Comparison of ENCODE assay signal across 8 mouse cellular contexts in genomic region chr9:45905196-45905595, GRCm38 (mm10). TPM values are rescaled to one million over a fixed set of nuclear protein-coding genes. Genes with fewer than 3 reads are reported as not detected.
DNase-seq lines count a peak whose midpoint lies in the region; ATAC-seq lines count a peak whose summit lies in the region.

No protein-coding gene starts in this region.

- no peaks in the 10 kb centered on the region for H3K9me3 ChIP-seq in erythroblast, embryonic 14.5 days (ENCODE audit: control insufficient read depth, low read length)
- no peaks in the 10 kb centered on the region for H3K9me3 ChIP-seq in megakaryocyte, embryonic 14.5 days
- H3K9me3 ChIP-seq in liver, embryonic 11.5 days (ENCODE audit: control insufficient read depth, low read length), result no peaks in the 10 kb centered on the region
- H3K9me3 ChIP-seq in stomach, embryonic 16.5 days (replicated peaks; ENCODE audit: control insufficient read depth, low read length), result no peaks in the 10 kb centered on the region

- peak overlapping the region; percentile 70 for H3K4me3 ChIP-seq in erythroblast, embryonic 14.5 days (replicated peaks)
- peak overlapping the region; percentile 99 for H3K4me3 ChIP-seq in megakaryocyte, embryonic 14.5 days (replicated peaks)
- peak overlapping the region; percentile 90 for H3K4me3 ChIP-seq in liver, embryonic 11.5 days (ENCODE audit: low read depth, low read length)
- H3K4me3 ChIP-seq in stomach, embryonic 16.5 days (replicated peaks; ENCODE audit: low read length), result peak overlapping the region; percentile 73

- ATAC-seq in erythroblast, adult 5-6 weeks (replicated peaks; ENCODE audit: low FRiP score, poor library complexity, severe bottlenecking), result no peak
- no peak for ATAC-seq in megakaryocyte, adult 5-6 weeks (ENCODE audit: poor library complexity, severe bottlenecking)
- ATAC-seq in liver, embryonic 11.5 days (replicated peaks; ENCODE audit: low FRiP score), result no peak
- ATAC-seq in stomach, embryonic 16.5 days (ENCODE audit: insufficient read depth, low FRiP score), result no peak

- H3K27ac ChIP-seq in liver, embryonic 11.5 days (ENCODE audit: low read depth, low read length), result no peak overlapping the region
- H3K27ac ChIP-seq in stomach, embryonic 16.5 days (ENCODE audit: low read length), result no peak overlapping the region

- peaks cover 32% of the 10 kb centered on the region for H3K4me1 ChIP-seq in erythroblast, embryonic 14.5 days (ENCODE audit: control insufficient read depth)
- peaks cover 42% of the 10 kb centered on the region for H3K4me1 ChIP-seq in megakaryocyte, embryonic 14.5 days
- H3K4me1 ChIP-seq in liver, embryonic 11.5 days (replicated peaks; ENCODE audit: control insufficient read depth, insufficient read depth, low read length), result peaks cover 12% of the 10 kb centered on the region
- peaks cover 20% of the 10 kb centered on the region for H3K4me1 ChIP-seq in stomach, embryonic 16.5 days (ENCODE audit: control insufficient read depth, insufficient read depth, low read length)

- peaks cover 41% of the 10 kb centered on the region for H3K36me3 ChIP-seq in erythroblast, embryonic 14.5 days (ENCODE audit: control insufficient read depth)
- H3K36me3 ChIP-seq in megakaryocyte, embryonic 14.5 days (replicated peaks; ENCODE audit: low read length), result peaks cover 53% of the 10 kb centered on the region
- H3K36me3 ChIP-seq in liver, embryonic 11.5 days (ENCODE audit: control insufficient read depth, insufficient read depth, low read length), result peaks cover 9% of the 10 kb centered on the region; the same call in 1 of the 2 replicates
- peaks cover 3% of the 10 kb centered on the region; the same call in 1 of the 2 replicates for H3K36me3 ChIP-seq in stomach, embryonic 16.5 days (ENCODE audit: control insufficient read depth, insufficient read depth, low read length)

- no peaks in the 10 kb centered on the region for H3K27me3 ChIP-seq in erythroblast, embryonic 14.5 days (ENCODE audit: control insufficient read depth)
- H3K27me3 ChIP-seq in megakaryocyte, embryonic 14.5 days (replicated peaks), result no peaks in the 10 kb centered on the region
- no peaks in the 10 kb centered on the region for H3K27me3 ChIP-seq in liver, embryonic 11.5 days (replicated peaks; ENCODE audit: control insufficient read depth, insufficient read depth, low read length)
- H3K27me3 ChIP-seq in stomach, embryonic 16.5 days (ENCODE audit: control insufficient read depth, insufficient read depth, low read length), result no peaks in the 10 kb centered on the region

- H3K9ac ChIP-seq in liver, embryonic 11.5 days (ENCODE audit: low read depth, low read length), result no peak overlapping the region
- H3K9ac ChIP-seq in stomach, embryonic 16.5 days (ENCODE audit: low read length), result peak overlapping the region; percentile 97

- peak overlapping the region; percentile 79 for H3K4me2 ChIP-seq in liver, embryonic 11.5 days
- H3K4me2 ChIP-seq in stomach, embryonic 16.5 days (ENCODE audit: low read depth, low read length), result peak overlapping the region; percentile 88

- 69% methylated on average over 4 of the region's 4 CpGs for WGBS in liver, embryonic 11.5 days
- WGBS in stomach, embryonic 16.5 days, result 54% methylated on average over 4 of the region's 4 CpGs

- no peak for DNase-seq in liver, embryonic 11.5 days (ENCODE audit: low spot score)
- DNase-seq in ovary, postnatal 36 days (ENCODE audit: low spot score), result no peak
- no peak for DNase-seq in adrenal gland, adult 18-20 months (ENCODE audit: low spot score in 2 of 2)

RNA-seq across cellular contexts. Expression of gene Pcsk7, which starts 1.1 kb away (rescaled TPM):
- 0.58 and 0.82 TPM in 2 replicates for polyA plus RNA-seq in erythroblast, embryonic 14.5 days (2012)
- total RNA-seq in erythroblast, adult 5-6 weeks (2015; ENCODE audit: low replicate concordance), result 5.9 and 9.6 TPM in 2 replicates
- total RNA-seq in erythroblast, adult 5-6 weeks (2017; ENCODE audit: low replicate concordance), result 8.6 and 11.8 TPM in 2 replicates
- 6.5 and 7.7 TPM in 2 replicates for polyA plus RNA-seq in megakaryocyte, embryonic 14.5 days (2012; ENCODE audit: insufficient read depth, low replicate concordance)
- 12.1 and 15.4 TPM in 2 replicates for total RNA-seq in megakaryocyte, adult 5-6 weeks (2015)
- total RNA-seq in megakaryocyte, adult 5-6 weeks (2017), result 22.5 and 34.8 TPM in 2 replicates
- 12.2 and 13.6 TPM in 2 replicates for polyA plus RNA-seq in liver, embryonic 11.5 days (2014; fragmentation: Nextera tagmentation; extraction: Ambion mirVana)
- 25.3 and 26.9 TPM in 2 replicates for polyA plus RNA-seq in stomach, embryonic 16.5 days (2015; fragmentation: Nextera tagmentation; extraction: Ambion mirVana)
- 10 to 100 TPM; 26.2 to 27.0 TPM for total RNA-seq in adrenal gland, adult 18-20 months (2021)

RNA-seq across cellular contexts. Expression of gene Rnf214, which starts 1.5 kb away (rescaled TPM):
- 0.96 and 1.3 TPM in 2 replicates for polyA plus RNA-seq in erythroblast, embryonic 14.5 days (2012)
- total RNA-seq in erythroblast, adult 5-6 weeks (2015; ENCODE audit: low replicate concordance), result 7.3 and 17.3 TPM in 2 replicates
- total RNA-seq in erythroblast, adult 5-6 weeks (2017; ENCODE audit: low replicate concordance), result 17.3 and 22.4 TPM in 2 replicates
- 5.8 and 6.8 TPM in 2 replicates for polyA plus RNA-seq in megakaryocyte, embryonic 14.5 days (2012; ENCODE audit: insufficient read depth, low replicate concordance)
- total RNA-seq in megakaryocyte, adult 5-6 weeks (2015), result 19.6 and 23.3 TPM in 2 replicates
- total RNA-seq in megakaryocyte, adult 5-6 weeks (2017), result 32.5 and 34.0 TPM in 2 replicates
- polyA plus RNA-seq in liver, embryonic 11.5 days (2014; fragmentation: Nextera tagmentation; extraction: Ambion mirVana), result 33.7 and 37.3 TPM in 2 replicates
- polyA plus RNA-seq in stomach, embryonic 16.5 days (2015; fragmentation: Nextera tagmentation; extraction: Ambion mirVana), result 34.5 and 39.8 TPM in 2 replicates
- 10 to 100 TPM; 35.6 to 39.4 TPM for total RNA-seq in adrenal gland, adult 18-20 months (2021)

RNA-seq across cellular contexts. Expression of gene Tagln, which starts 30.7 kb away (rescaled TPM):
- polyA plus RNA-seq in erythroblast, embryonic 14.5 days (2012), result not detected in 2 replicates
- total RNA-seq in erythroblast, adult 5-6 weeks (2015; ENCODE audit: low replicate concordance), result 1.5 TPM in 1 of 2 replicates, not detected in the other
- 3.1 TPM in 1 of 2 replicates, not detected in the other for total RNA-seq in erythroblast, adult 5-6 weeks (2017; ENCODE audit: low replicate concordance)
- 1.8 TPM in 1 of 2 replicates, not detected in the other for polyA plus RNA-seq in megakaryocyte, embryonic 14.5 days (2012; ENCODE audit: insufficient read depth, low replicate concordance)
- 0.13 and 0.32 TPM in 2 replicates for total RNA-seq in megakaryocyte, adult 5-6 weeks (2015)
- total RNA-seq in megakaryocyte, adult 5-6 weeks (2017), result 0.40 TPM in 1 of 2 replicates, not detected in the other
- 17.9 and 24.1 TPM in 2 replicates for polyA plus RNA-seq in liver, embryonic 11.5 days (2014; fragmentation: Nextera tagmentation; extraction: Ambion mirVana)
- 572 and 707 TPM in 2 replicates for polyA plus RNA-seq in stomach, embryonic 16.5 days (2015; fragmentation: Nextera tagmentation; extraction: Ambion mirVana)
- 100 to 1,000 TPM in 1 of 2 experiments, 10 to 100 TPM in 1; 92.8 to 152 TPM for total RNA-seq in adrenal gland, adult 18-20 months (2021)

RNA-seq across cellular contexts. Expression of gene Sidt2, which starts 49.9 kb away (rescaled TPM):
- 2.4 and 2.6 TPM in 2 replicates for polyA plus RNA-seq in erythroblast, embryonic 14.5 days (2012)
- total RNA-seq in erythroblast, adult 5-6 weeks (2015; ENCODE audit: low replicate concordance), result 57.8 and 62.9 TPM in 2 replicates
- 111 and 174 TPM in 2 replicates for total RNA-seq in erythroblast, adult 5-6 weeks (2017; ENCODE audit: low replicate concordance)
- polyA plus RNA-seq in megakaryocyte, embryonic 14.5 days (2012; ENCODE audit: insufficient read depth, low replicate concordance), result 9.5 and 30.5 TPM in 2 replicates
- 57.3 and 71.0 TPM in 2 replicates for total RNA-seq in megakaryocyte, adult 5-6 weeks (2015)
- total RNA-seq in megakaryocyte, adult 5-6 weeks (2017), result 41.4 and 51.9 TPM in 2 replicates
- 34.1 and 36.2 TPM in 2 replicates for polyA plus RNA-seq in liver, embryonic 11.5 days (2014; fragmentation: Nextera tagmentation; extraction: Ambion mirVana)
- 40.9 and 41.7 TPM in 2 replicates for polyA plus RNA-seq in stomach, embryonic 16.5 days (2015; fragmentation: Nextera tagmentation; extraction: Ambion mirVana)
- total RNA-seq in adrenal gland, adult 18-20 months (2021), result 100 to 1,000 TPM; 119 to 265 TPM
